Mouse (Mus musculus) liver (tissue): ENCODE measurements around the gene Btbd35f30.
"Not testable (repeated sequence)": the region's sequence is repeated elsewhere in the genome, so short reads cannot be mapped to it uniquely, and the experiment has no call there.

Source experiments
- DNase-seq: peaks from one replicate; pipeline ENCODE4 v3.0.0-alpha.2; 2020; ENCODE audit warnings: mixed read lengths

The Btbd35f30 gene

GRCm38 (mm10) chrX:32894325-32894724 lies at the start of gene Btbd35f30:
Btbd35f30 (plus strand) TSS chrX:32894625.
- DNase-seq: not testable (repeated sequence)

DNA sequence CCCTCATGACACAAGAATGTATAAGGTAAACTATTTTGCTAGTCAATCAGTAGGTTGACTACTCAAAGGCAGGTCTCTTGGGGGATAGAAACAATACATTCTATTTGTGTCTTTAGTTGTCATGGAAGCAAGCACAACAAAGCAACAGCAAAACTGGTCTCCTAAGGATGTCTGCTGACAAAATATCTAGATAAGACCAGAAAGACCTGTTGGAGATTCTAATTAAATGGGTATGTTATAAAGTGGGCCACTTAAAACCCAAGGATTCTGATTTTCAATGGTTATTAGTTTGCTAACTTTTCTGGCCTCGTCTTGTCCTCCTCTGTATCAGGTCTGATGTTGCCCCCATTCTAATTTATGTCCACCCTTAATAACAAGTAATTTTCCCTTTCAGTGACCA lies 47.0 kb downstream of the Btbd35f30 start, which contains the start of gene Gm21789:
Gene Gm21789 (plus strand): TSS at position 301 of the 400 bp plus-strand sequence.
- not testable (repeated sequence) for DNase-seq
